Mouse (Mus musculus) telencephalon, adult 2 months (tissue): ENCODE measurements around the gene Slc34a3.
A peak's percentile ranks its signal among the peaks of the same experiment; 100 is the strongest.

Source experiments
- DNase-seq: peaks from one replicate; pipeline ENCODE4 v3.0.0-alpha.2; 2011; ENCODE audit warnings: low read depth, low spot score

Slc34a3 gene

DNA sequence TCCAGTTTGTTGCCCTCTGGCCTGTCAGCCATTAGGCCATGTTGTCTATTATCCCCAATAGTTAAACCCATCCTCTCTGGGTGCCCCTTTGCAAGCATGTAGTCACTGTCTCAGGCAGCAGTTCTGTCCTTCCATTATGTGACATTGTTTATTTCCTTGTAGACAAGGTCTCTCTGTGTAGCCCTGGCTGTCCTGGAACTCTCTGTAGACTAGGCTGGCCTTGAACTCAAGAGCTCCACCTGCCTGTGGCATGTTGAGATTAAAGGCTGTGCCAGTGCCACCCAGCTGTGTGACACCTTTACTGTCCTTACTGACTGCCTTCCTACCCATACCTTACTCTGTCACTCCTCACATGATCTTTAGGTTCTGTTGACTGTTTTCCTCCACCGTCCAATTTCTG, 18.2 kb upstream of the Slc34a3 start:
- no peak for DNase-seq

DNA sequence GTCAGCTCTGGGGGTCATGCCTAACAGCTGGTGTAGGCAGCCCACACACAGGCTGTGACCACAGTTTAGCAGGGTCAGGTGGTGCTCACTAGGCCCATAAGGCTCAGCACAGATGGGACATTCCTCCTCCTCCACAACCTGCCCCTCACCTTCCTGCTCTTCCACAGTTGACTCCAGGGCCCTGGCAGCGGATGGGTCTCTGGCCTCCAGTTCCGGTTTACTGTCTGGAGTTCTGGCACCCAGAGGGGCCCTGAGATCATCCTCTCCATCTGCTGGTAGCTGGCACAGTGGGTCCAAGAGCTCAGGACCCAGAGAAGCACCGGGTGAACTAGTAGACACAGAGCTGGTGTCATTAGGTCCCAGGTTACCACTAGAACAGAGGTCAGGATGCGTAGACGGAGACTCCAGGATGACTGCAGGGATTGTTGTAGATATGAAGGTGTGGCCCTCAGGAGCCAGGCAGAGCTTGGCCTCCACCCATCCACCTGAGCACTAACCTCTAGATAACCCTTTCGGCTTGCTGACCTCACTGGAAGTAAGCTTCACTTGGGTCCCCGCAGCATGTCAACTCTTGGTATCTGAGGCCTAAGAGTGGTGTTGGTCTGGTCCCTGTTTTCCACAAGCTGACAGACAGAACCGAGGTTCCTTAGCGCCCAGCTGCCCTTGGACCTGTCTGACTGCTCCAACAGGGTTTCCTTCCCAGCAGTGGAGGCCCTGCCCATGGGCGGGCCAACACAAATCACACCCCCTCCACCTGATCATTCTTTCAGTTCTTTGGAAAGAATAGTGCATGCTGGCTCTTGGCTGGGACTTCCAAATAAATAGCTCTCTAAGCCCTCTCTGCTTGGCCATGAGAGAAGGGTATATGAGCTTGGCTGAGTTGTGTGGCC, 12.3 kb upstream of the Slc34a3 start, which contains the start of gene AL732309.1:
AL732309.1 (minus strand) TSS at position 681 of the 890 bp plus-strand sequence.
- no peak for DNase-seq

DNA sequence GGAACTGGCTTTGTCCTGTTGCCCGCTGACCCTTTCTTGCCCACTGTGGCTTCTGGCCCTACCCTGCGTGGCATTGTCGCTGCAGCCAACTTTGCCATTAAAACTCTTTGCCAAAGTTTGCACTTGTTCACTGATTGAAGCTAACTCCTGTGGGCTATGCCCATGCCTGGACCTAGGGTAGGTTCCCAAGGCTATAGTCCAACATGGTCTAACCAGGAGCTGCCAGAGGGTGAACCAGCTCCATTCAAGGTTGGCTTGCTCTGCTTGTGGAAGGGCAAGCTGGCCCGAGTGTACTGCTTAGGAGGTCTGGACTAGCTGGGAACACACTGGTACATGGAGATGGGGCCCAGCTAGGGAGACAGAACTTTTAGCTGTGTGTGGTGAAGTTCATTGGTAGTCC, 10.0 kb upstream of the Slc34a3 start:
- DNase-seq, result no peak

DNA sequence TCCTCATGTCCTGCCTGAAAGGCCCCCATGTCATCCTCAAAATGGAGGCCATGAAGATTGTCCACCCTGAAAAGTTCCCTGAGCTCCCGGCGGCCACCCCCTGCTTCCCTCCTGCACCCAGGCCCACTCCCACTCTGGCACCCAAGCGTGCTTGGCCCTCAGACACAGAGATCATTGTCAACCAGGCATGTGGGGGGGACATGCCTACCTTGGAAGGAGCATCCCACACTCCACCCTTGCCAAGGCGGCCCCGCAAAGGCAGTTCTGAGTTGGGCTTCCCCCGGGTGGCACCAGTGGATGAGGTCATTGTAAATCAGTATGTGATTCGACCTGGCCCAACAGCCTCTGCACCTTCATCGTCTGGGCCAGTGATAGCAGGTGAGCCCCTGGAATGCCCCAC, 9.2 kb upstream of the Slc34a3 start:
- no peak for DNase-seq

DNA sequence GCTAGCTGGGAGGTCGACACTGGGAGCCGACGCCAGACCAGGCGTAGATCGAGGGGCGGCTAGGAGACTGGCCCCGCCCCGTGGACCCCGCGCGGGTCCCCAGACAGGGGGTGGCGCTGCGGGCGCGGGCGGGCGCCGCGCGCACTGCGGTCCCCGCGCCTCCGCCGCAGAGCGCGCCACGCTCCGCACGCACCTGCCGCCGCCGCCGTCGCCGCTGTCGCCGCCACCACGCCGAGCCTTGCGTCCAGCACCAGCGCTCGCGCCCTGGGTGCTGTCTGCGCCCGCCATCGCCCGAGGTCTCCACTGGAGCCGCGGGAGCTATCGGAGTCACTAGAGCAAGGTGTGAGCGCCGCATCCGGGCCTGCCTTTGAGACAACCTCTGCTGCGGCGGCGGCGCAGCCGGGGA, 7.9 kb upstream of the Slc34a3 start, which contains the start of the genes Rnf208 and Cysrt1:
Rnf208 (plus strand) TSS at position 155 of the 406 bp plus-strand sequence.
Cysrt1 (minus strand) TSS at position 352 of the 406 bp plus-strand sequence.
- DNase-seq, result no peak

DNA sequence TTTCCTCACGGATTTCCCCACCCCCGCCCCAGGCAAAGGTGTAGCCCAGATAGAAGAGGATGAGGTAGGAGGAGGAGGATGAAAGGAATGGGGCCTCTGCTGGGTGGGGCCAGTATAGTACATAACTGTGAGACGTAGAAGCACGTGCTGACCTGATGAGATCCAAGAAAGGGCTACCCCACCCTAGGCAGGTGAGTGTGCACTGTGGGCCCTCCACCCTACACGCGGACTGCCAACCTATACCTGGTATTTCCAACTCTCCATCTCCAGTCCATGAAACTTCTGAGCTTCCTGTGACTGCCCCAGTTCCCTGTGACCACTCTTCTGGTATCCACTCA, 7.2 kb upstream of the Slc34a3 start:
- no peak for DNase-seq

DNA sequence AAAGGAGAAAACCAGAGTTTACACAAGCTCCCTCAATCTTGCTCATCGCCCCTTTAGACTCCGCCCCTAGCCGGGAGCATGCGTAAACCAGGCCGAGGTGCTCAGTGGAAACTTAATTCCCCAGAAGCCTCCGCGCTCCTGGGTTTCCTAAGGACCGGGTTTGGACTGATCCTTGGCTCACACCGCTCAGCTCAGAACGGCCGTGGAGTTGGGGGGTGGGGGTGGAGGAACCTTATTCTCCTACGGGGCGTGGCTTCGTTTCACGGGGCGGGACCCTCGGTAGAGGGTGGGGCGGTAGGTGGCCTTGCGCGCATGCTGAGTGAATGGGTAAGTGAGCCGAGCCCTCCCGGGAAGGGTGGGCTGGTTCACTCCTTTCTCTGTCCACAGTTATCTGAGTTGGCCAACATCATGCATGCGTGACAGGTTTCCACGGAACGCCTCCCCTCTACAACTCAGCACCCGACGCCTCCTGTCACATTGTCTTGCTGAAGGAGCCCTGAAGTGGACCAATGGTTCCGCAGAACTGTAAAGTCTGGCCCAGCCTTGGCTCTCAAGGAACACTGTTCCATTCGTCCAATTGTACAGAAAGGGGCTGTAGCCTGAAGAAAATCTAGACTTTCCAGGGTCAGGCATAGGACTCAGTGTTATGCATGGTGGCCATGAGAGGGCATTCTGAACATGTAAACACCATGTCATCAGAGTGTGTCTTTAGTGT, 6.7 kb upstream of the Slc34a3 start:
- DNase-seq, result peak; percentile 84

DNA sequence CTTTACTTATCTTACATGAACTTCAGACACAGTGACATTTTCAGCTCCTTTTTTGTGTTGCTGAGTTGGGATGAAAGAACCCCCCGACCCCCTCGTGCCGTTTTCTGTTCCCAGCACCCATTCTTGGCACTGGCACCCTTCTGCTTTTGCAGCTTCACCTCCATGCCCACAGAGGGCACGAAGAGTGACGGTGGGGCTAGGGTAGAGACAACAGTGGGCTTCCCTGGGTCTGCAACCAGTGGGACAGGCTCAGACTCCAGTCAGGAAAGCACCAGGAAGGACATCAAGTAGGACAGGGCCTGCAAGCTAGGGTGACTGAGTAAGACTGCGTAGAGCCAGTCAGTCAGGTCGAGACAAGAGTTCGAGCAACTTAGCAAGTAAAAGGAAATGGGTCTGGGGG, 6.1 kb upstream of the Slc34a3 start:
- no peak for DNase-seq

DNA sequence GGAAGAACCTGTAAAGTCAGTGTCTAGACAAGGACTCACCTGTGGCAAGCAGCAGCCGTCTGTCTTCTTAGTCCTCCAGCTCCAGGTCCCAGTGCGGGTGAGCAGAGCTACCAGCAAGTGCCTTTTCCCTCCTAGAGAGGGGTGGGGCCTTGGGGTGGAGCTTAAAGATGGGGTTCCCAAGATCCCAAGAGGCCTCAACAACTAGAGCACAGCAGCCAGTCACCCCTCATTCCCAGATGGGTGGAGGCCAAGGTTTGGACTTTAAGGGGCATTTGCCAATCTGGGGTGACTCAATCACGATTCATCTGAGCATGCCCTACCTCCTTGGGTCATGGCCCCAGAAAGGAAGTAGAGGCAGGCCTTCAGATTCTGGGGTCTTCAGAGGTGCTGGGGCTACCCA, 5.6 kb upstream of the Slc34a3 start:
- DNase-seq, result no peak

DNA sequence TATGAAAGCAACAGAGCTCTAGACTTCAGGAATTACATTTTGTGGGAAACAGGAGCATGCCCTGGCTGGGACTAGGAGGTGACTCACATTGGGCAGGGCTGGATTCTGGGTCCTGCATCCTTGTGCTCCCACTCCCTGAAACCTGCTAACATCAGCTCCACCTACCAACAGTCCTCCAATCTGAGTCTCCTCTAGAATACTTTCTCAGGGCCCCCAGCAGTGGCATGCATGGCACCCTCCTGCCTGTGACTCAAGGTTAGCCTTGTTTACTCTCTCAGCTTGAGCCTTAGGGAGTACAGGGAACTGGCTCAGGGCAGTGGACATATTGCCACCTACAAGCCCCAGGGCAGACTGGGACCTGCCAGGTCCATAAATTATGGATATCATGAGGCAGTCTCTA, 3.9 kb upstream of the Slc34a3 start:
- DNase-seq, result no peak

DNA sequence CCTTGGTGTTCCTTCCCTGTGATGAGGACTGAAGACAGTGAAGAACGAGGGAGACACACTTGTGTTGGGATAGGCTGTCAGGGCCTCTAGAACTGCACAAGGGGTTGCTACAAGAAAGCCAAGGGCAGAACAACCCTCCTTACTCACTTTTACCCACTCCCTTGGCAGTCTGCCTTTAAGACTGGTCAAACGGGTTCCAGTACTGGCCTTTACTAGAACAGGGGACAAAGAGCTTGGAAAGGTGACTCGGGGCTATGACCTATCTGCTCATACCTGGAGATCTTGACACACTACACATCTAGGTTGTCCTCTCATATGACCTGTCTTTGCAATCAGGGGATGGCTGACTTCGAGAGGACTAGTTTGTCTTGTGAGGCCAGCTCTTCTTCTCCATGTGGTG, 3.4 kb upstream of the Slc34a3 start:
- DNase-seq, result no peak

DNA sequence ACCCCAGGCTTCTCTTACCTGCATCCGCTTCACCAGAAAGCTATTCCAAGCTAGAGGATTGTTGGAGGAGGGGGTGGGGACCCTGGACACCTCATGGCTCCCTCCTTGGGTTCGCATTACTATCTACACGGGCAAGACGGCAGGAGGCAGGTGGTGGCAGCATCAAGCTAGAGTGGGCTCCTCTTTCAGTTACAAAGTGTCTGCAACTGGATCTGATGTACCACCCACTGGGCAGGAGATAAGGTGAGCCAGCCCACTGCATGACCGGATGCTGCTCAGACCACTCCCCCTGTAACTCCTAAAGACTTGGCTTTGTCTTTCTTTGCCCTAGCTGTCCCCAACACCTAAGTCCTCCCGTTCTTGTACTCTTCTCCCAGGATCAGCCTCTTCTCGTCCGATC, 2.5 kb upstream of the Slc34a3 start, which contains the start of gene Rnf224:
Rnf224 (minus strand) TSS at position 174 of the 400 bp plus-strand sequence.
- no peak for DNase-seq

DNA sequence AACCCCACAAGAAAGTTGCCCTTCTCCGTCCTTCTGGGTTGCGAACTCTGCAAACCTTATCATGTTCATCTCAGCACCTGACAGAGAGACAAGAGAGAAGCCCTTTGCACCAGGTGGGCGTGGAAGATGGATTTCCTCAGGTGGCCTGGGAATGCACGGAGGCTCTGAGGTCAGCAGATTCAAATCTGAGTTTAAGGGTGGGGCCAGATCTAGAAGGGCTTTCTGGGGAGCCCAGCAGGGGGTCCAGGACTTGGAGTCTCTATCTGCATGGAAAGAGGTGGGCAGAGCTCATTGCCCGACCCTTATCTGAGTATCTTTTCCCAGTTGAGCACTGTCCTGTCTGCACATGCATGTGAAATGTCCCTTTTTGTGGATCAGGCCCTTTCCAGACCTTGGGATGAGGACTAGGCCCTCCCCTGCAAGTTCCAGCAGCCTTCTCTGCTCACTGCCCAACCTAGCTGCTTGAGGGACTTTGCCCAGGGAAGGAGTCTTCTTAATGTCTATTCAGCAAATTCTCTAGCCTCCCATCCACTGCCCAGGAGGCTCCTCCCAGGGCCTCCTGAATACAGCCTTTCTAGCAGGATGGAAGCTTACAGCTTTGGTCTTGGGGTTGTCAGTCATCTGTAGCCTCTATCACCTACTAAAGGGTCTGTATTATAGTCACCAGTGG, 522 bp upstream of the Slc34a3 start:
- DNase-seq, result no peak

DNA sequence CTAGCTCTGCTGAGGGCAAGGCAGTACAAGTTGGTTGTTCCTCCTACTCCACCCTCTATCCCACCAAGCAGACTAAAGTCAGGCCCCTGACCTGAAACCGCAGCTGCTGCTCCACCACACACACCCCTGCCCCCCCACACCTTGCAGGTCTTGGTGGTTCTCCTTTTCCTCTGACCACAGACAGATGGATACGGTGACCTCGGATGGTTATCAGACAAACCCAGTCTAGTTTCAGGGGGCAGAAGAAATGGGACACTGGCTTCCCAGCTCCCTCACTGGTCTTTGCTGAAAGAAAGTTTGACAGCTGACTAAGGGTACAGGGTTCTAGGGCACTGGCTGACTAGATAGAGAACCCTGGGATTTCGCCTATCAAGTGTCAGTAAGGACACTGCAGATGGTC, 743 bp downstream of the Slc34a3 start:
- no peak for DNase-seq

DNA sequence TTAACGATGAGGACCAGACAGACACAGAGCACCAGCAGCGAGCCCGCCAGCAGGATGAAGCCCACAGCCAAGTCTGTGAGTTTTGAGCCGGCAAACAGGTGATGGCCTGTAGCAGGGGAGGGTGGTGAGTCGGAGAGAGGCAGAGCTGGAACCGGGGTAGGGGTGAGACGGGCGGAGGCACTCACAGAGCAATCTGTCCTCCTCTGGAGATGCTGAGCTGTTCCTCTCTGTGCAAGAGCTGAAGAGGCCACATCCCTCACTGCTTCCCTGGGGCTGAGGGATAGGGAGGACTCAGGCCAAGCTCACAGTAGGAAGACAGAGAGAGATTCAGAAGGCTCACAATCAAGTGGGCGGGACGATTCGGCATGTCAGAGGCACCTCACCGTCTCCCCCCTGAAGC, 3.1 kb downstream of the Slc34a3 start:
- no peak for DNase-seq

DNA sequence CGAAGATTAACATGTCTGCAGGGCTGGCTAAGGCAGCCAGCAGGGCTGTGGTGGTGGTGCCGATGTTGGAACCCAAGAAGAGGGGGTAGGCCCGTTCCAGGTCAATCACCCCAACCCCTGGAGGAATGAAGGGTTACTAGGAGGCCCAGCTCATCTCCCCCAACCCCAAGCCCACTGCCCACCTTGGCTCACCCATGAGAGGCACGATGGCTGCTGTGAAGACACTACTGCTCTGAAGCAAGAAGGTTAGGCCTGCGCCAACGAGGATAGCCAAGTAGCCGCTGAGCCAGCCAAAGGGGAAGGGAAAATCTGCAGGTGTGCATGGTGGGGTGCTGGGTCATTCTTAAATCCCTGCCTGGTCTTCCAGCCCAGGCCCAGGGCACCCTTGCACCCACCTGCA, 3.6 kb downstream of the Slc34a3 start:
- no peak for DNase-seq

DNA sequence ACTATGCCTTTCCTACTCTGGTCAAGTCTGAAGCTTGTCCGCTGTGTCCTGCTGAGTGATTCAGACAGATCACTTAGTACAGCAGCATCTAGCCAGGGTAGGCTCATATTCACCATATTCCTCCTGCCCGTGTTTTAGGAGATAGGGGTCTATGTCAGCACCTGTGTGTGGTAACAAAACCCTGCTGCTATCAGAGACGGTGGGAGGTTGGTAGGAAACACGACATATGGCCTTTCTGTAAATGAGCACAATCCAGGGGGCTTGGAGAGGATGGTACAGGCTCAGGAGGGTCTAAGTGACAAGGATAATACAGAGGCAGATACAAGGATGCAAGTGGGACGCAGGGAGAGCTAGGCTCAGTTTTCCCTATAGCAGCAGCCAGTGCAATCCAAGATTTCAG, 4.6 kb downstream of the Slc34a3 start:
- no peak for DNase-seq

DNA sequence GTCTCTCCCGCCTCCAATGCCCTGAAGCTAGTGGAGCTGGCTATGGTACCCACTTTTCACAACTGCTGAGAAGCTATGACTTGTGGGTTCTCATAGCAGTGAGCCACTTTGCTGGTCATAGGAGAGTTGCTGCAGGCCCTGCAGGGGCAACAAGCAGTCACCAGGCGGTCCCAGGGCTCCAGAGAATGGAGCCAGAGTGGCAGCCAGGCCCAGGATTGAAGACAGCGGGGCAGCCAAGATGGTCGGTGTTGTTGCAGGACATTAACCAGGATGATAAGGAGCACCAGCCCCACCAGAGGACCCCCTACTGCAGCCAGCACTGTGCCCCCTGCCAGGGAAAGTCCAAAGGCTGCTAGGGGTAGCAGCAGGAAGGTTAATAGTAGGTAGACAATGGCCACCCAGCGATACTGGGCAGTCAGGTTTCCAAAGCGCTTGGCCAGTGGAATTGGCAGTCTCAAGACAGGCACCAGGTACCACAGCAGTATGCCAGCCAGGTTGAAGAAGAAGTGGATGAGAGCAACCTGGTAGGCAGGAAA, 5.1 kb downstream of the Slc34a3 start:
- no peak for DNase-seq

DNA sequence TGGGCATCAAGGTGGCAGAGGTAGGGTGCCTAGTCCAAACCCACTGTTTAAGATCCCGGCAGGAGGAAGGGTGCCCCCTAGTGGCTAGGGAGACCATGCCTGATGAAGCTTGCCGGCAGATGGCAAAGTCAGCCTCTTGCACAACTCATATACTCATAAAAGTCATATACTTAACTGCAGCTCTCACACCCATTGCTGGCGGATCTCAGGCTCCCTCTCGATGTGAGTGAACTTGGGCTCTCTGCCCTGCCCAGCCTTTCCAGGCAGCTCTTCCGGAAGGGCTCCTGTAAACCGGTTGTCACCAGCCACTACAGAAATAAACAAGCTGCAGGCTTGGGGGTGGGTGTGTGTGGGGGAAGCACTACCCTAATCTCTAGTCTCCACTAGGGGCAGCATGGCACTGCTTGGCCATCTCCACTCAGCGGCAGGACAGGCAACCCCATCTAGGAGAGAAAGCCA, 5.7 kb downstream of the Slc34a3 start:
- DNase-seq, result peak; percentile 81

DNA sequence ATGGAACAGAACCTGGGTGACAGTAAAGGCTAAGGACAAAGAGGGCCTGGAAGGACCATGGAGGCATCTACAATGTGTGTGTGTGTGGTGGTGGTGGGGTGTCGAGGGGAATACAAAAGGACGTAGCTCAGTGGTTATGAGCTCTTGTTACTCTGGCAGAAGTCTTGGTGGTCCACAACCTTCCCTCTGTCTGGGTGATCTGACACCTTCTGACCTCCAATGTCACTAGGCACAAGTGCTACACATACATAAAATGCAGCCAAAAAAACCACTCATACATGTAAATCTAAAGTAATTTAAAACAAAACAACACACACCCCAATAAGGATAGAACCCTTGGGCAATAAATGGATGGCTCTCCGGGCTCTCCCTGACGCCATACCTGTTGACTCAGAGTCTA, 6.8 kb downstream of the Slc34a3 start:
- DNase-seq, result no peak

DNA sequence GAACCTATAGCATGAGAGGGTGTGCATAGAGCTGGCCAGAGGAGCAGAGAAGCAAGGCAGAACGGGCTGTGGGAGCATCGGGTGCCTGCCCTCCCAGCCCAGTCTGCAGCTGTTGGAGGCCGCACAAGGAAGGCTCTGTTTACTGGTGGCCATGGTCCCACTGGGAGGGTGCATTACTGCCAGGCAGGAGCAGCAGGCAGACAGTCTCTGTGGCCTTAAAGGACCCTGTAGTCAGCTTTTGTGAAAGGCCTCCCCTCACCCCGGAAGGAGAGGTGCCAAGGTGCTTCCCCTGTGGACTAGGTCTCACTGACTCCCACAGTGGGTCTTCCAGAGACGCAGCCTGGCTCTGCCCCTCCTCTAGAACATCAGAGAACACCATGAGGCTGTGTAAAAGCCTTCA, 7.3 kb downstream of the Slc34a3 start:
- DNase-seq, result no peak

DNA sequence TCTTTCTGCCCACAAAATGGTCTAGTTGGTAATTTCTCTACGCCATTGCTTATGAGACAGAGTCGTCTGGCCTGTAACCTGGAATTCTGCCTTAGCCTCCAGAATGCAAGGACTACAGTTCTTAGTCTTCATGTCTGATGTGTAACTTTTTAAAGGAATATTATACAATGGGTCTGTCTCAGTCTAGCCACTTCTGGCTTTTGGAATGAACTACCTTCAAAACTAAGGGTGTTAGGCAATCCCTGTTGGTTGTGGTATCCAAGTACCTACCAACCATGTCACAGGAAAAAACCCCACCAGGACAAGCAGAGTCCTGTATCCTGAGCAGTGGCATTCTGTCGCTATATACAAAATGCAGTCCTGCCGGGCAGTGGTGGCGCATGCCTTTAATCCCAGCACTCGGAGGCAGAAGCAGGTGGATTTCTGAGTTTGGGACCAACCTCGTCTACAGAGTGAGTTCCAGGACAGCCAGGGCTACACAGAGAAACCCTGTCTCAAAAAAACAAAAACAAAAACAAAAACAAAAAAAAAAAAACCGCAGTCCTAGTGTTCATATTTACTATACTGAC, 8.3 kb downstream of the Slc34a3 start:
- no peak for DNase-seq
